Mouse (Mus musculus) lung, embryonic 14.5 days (tissue): Measurements from ENCODE around the gene Tnrc6b. TPM values are rescaled to one million over a fixed set of nuclear protein-coding genes. Genes with fewer than 3 reads are reported as not detected.
"Not testable (repeated sequence)": the region's sequence is repeated elsewhere in the genome, so short reads cannot be mapped to it uniquely, and the experiment has no call there.

Source experiments
- ATAC-seq: fragments of 200-750 bp; cut with Nextera tagmentation; 2 replicates; pipeline ENCODE4 v1.8.0; 2017; ENCODE audit warnings: mild to moderate bottlenecking, moderate TSS enrichment, moderate library complexity; ENCODE audit not compliant: insufficient read depth
- DNase-seq: peaks from one replicate; pipeline ENCODE4 v3.0.0-alpha.2; 2015
- H3K27ac ChIP-seq: fragments of 300-500 bp; sonication (generic); 2 replicates; pipeline ENCODE4 v1.5.1; 2014; ENCODE audit warnings: low read depth, mild to moderate bottlenecking, moderate library complexity
- H3K27me3 ChIP-seq: fragments of 300-500 bp; sonication (generic); 2 replicates; pipeline ENCODE4 v1.6.1; 2014; ENCODE audit warnings: low read length, control low read depth; ENCODE audit not compliant: insufficient read depth
- H3K36me3 ChIP-seq: fragments of 300-500 bp; sonication (generic); 2 replicates; pipeline ENCODE4 v1.6.1; 2014; ENCODE audit warnings: control low read depth; ENCODE audit not compliant: insufficient read depth
- H3K4me1 ChIP-seq: fragments of 300-500 bp; sonication (generic); 2 replicates; pipeline ENCODE4 v1.6.1; 2014; ENCODE audit warnings: antibody characterized with exemption, control low read depth; ENCODE audit not compliant: insufficient read depth
- H3K4me2 ChIP-seq: fragments of 300-500 bp; sonication (generic); 2 replicates; pipeline ENCODE4 v1.6.1; 2014; ENCODE audit warnings: mild to moderate bottlenecking
- H3K4me3 ChIP-seq: fragments of 300-500 bp; sonication (generic); 2 replicates; pipeline ENCODE4 v1.5.1; 2014; ENCODE audit warnings: low read depth, low read length
- H3K9ac ChIP-seq: fragments of 300-500 bp; sonication (generic); 2 replicates; pipeline ENCODE4 v1.6.1; 2014
- H3K9me3 ChIP-seq: fragments of 300-500 bp; sonication (generic); 2 replicates; pipeline ENCODE4 v1.6.1; 2016; ENCODE audit warnings: low read depth, low read length, control low read depth
- CTCF ChIP-seq: IDR thresholded peaks from 2 replicates; pipeline ENCODE4 v1.5.1; 2016; ENCODE audit warnings: antibody characterized with exemption, low read depth
- WGBS: fragments of 180-500 bp; shearing (Covaris S2); extraction: QIAGEN DNeasy Blood & Tissue Kit; methylation state at CpG from one replicate; pipeline ENCODE4 v1.1.7; 2014; 5-methylcytosine and 5-hydroxymethylcytosine counted together
- polyA plus RNA-seq: library from polyadenylated mRNA; unstranded; fragments of >200 nt; fragmentation: Nextera tagmentation; extraction: Ambion mirVana; gene quantifications from 2 replicates; pipeline ENCODE4 v1.2.1, GENCODE M21; 2014

The Tnrc6b gene
- polyA plus RNA-seq, 1 experiment from 2014 or later: 17.5 TPM

GRCm38 (mm10) chr15:80886361-80887156 is 175.4 kb downstream of the Tnrc6b start:
- no peak for TF ChIP-seq CTCF
- no peak overlapping the region for H3K27ac ChIP-seq
- DNase-seq (no peak), ATAC-seq (no peak)
- no peak overlapping the region for H3K4me2 ChIP-seq
- H3K36me3 ChIP-seq: peaks cover 78% of the 10 kb centered on the region
- 78% methylated on average over 1 of the region's 1 CpGs for WGBS
- no peaks in the 10 kb centered on the region for H3K9me3 ChIP-seq
- no peak overlapping the region for H3K9ac ChIP-seq
- H3K4me3 ChIP-seq: no peak overlapping the region
- no peaks in the 10 kb centered on the region for H3K27me3 ChIP-seq
- H3K4me1 ChIP-seq: no peaks in the 10 kb centered on the region

GRCm38 (mm10) chr15:80892341-80892740 is 181.2 kb downstream of the Tnrc6b start:
- H3K9ac ChIP-seq: no peak overlapping the region
- H3K36me3 ChIP-seq: peaks cover 79% of the 10 kb centered on the region
- no peak overlapping the region for H3K4me2 ChIP-seq
- ATAC-seq: no peak
- H3K27ac ChIP-seq: no peak overlapping the region
- whole genome bisulfite sequencing: 93% methylated on average over 3 of the region's 3 CpGs
- DNase-seq: no peak
- no peaks in the 10 kb centered on the region for H3K27me3 ChIP-seq
- no peak overlapping the region for H3K4me3 ChIP-seq
- no peaks in the 10 kb centered on the region for H3K9me3 ChIP-seq
- no peak for TF ChIP-seq CTCF
- H3K4me1 ChIP-seq: no peaks in the 10 kb centered on the region

GRCm38 (mm10) chr15:80896741-80897140 is 185.6 kb downstream of the Tnrc6b start:
- Histone ChIP-seq H3K27me3 (no peaks in the 10 kb centered on the region), H3K4me1 (no peaks in the 10 kb centered on the region), H3K9me3 (no peaks in the 10 kb centered on the region), H3K9ac (no peak overlapping the region), H3K27ac (no peak overlapping the region), H3K4me3 (no peak overlapping the region), H3K4me2 (no peak overlapping the region), H3K36me3 (peaks cover 76% of the 10 kb centered on the region)
- no peak for DNase-seq
- 88% methylated on average over 10 of the region's 10 CpGs for WGBS
- no peak for ATAC-seq
- TF ChIP-seq CTCF: no peak

- Histone ChIP-seq H3K27ac (no peak overlapping the region), H3K9me3 (no peaks in the 10 kb centered on the region), H3K4me2 (no peak overlapping the region), H3K4me3 (no peak overlapping the region), H3K36me3 (peaks cover 85% of the 10 kb centered on the region), H3K27me3 (no peaks in the 10 kb centered on the region), H3K9ac (no peak overlapping the region), H3K4me1 (no peaks in the 10 kb centered on the region)
- no peak for TF ChIP-seq CTCF
- ATAC-seq (no peak), DNase-seq (no peak)
- 87% methylated on average over 5 of the region's 5 CpGs for WGBS
Observed at GRCm38 (mm10) chr15:80897911-80898310, 186.8 kb downstream of the Tnrc6b start.

- no peak overlapping the region for H3K27ac ChIP-seq
- no peak overlapping the region for H3K4me3 ChIP-seq
- 76% methylated on average over 2 of the region's 2 CpGs for WGBS
- no peak for TF ChIP-seq CTCF
- H3K4me2 ChIP-seq: no peak overlapping the region
- H3K4me1 ChIP-seq: no peaks in the 10 kb centered on the region
- no peaks in the 10 kb centered on the region for H3K27me3 ChIP-seq
- no peak overlapping the region for H3K9ac ChIP-seq
- ATAC-seq: no peak
- peaks cover 88% of the 10 kb centered on the region for H3K36me3 ChIP-seq
- no peak for DNase-seq
- no peaks in the 10 kb centered on the region for H3K9me3 ChIP-seq
Observed at GRCm38 (mm10) chr15:80899806-80900205, 188.7 kb downstream of the Tnrc6b start.

- no peak for DNase-seq
- no peaks in the 10 kb centered on the region for H3K9me3 ChIP-seq
- ATAC-seq: no peak
- H3K4me3 ChIP-seq: no peak overlapping the region
- H3K27me3 ChIP-seq: no peaks in the 10 kb centered on the region
- TF ChIP-seq CTCF: no peak
- peaks cover 89% of the 10 kb centered on the region for H3K36me3 ChIP-seq
- 86% methylated on average over 6 of the region's 6 CpGs for WGBS
- no peak overlapping the region for H3K27ac ChIP-seq
- no peaks in the 10 kb centered on the region for H3K4me1 ChIP-seq
- no peak overlapping the region for H3K9ac ChIP-seq
- H3K4me2 ChIP-seq: no peak overlapping the region
Observed at GRCm38 (mm10) chr15:80901806-80902513, 190.8 kb downstream of the Tnrc6b start.

- peaks cover 73% of the 10 kb centered on the region for H3K36me3 ChIP-seq
- ATAC-seq, H3K4me3 ChIP-seq, H3K27me3 ChIP-seq, H3K4me1 ChIP-seq, H3K27ac ChIP-seq, H3K9me3 ChIP-seq, DNase-seq, H3K4me2 ChIP-seq, H3K9ac ChIP-seq: not testable (repeated sequence)
- WGBS: 90% methylated on average over 6 of the region's 6 CpGs
Observed at GRCm38 (mm10) chr15:80904776-80905175, 193.7 kb downstream of the Tnrc6b start.
